Mouse (Mus musculus): ENCODE results near the gene Tmc7.

Tmc7 gene

DNA sequence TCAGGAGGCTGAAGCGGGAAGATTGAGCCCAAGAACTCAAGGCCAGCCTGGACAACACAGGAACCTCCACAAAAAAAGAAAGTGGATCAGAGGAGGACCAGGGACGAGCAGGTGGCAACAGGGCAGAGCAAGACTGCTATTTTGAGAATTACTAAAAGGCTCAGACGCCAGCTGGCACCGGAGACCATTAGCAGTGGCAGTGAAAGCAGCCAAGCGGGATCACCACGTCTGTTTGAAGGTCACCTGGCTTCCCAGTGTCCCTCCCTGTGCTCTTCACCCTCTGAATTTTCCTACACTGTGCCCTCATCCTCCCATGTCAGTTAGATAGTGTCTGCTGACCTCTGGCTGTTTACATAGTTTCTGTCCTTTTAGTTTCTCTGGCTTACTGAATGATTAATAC, 1.3 kb upstream of the Tmc7 start:
- DNase-seq (ENCODE audit: low spot score): no peak

DNA sequence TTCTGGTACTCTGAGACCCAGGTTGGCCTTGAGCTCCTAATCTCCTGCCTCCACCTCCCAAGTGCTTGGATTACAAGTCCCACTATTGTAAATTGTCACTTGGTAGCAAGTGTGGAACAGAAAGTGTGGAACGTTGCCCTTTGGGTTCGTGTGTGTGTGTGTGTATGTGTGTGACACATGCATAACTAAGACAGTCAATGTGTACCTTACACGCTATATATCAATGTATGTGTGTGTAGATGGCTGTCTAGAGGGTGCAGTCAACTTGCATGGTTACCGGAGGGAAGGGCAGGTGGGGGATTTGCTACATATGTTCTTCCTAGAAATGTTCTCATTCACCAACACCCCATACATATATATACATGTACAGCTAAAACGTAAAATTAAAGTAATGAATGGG, 390 bp upstream of the Tmc7 start:
- no peak for DNase-seq (ENCODE audit: low spot score)

DNA sequence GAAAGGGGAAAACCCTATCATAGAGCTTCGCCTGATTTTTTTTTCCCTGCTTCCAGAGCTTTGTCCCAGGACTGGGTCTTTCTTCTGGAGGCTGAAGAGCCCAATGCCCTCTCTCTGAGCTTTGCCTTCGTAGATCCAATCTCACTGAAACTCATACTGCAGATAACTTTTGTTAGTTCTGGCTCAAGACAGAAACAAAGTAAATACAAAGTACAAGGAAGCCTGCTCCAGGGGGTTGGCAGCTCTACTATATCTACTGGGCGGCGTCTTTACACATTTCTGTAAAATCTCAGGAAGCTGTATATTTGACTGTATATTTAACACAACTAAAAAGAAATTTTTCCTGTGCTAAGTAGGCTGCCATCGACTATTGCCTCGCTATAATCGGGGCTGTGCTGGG, 715 bp downstream of the Tmc7 start:
- DNase-seq (ENCODE audit: low spot score): no peak

DNA sequence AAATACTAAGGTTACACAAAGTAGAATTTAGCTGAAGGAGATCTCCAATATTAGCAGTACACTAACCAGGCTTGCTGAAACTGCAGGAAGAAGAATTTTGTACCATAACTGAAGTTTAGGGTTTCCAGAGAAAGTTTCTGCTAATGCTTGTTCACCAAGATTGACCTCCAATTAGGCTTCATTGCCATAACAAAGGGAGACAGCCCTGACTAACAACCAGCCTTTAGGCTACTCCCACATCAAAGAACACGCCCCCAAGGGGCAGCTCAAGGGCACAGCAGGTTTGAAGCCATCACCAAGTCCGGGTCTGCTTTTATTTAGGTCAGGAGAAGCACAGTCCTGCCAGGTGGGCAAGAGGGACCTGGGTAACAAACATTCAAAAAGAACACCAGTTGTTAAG, 4.6 kb downstream of the Tmc7 start:
- no peak for DNase-seq (ENCODE audit: low spot score)

DNA sequence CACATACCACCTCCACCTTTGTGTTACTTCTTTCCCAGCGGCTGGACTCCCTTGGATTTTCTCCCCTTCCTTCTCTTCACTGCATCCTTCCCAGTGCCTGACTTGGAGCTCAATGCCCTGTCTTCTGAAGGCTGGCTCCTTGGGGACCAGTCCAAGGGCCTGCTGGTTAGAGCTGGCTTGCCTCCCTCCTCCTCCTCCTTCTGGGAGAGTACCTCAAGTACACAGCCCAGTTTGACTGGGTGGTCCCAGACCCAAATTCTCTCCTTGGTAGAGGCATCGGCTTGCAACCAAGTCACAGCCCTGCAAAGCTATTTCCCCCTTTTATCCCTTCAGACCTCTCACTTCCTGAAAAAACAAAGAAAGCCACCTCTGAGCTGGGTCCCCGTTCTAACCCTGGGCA, 6.3 kb downstream of the Tmc7 start:
- DNase-seq (ENCODE audit: low spot score): no peak

DNA sequence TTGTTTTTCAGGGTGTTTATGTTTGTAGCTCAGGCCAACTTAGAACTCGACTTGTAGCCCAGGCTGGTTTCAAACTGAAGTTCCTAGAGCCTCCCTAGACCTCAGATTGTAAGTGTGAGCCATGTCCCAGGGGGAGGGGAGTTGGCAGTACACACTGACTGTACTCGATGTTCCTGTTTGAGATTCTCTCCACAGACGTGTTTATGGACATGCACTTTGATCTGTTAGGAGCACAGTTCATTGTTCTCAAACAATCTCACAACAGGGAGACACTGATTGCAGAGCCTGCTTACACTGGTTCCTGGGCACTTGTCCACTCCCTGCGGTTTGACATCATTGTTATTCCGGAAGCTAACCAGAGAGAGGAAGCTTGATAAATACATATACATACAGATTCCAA, 12.5 kb downstream of the Tmc7 start:
- no peak for DNase-seq (ENCODE audit: low spot score)

DNA sequence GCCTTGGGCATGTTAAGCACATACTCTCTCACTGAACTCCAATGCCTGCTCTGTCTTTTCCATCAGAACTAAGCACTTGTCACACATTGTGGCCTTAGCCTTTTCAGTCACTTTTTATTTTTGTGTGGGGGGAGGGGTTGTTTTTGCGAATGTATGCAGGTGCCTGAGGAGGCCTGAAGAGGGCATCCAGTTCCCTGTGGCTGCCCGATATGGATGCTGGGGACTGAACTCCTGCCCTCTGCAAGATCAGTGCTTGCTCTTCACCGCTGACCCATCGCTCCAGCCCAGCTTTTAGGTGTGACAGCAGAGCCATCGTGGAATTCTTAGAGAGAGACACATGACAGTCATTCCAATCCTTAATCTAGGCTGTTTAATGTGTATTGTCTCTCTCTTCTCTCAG, 13.2 kb downstream of the Tmc7 start:
- DNase-seq (ENCODE audit: low spot score): no peak

DNA sequence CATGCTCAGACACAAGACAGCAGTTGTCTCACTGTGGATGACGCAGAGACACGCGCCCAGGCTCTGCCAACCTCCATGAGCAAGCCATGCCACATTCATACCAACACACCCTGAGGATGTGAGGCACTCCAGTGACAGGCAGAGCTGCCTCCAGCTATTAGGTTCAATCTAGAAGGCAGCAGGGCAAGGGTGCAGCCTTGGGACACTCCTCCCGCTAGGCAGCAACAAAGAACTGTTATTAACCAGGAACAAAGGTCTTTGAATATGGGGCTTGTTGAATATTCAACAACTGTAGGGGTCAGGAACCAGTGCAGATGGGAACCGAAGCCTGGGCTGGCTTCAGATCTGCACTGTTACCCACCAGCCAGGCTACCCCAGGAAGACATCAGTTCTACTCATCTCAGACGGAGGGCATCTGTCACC, 15.4 kb downstream of the Tmc7 start:
- peak; percentile 56 for DNase-seq (ENCODE audit: low spot score)

DNA sequence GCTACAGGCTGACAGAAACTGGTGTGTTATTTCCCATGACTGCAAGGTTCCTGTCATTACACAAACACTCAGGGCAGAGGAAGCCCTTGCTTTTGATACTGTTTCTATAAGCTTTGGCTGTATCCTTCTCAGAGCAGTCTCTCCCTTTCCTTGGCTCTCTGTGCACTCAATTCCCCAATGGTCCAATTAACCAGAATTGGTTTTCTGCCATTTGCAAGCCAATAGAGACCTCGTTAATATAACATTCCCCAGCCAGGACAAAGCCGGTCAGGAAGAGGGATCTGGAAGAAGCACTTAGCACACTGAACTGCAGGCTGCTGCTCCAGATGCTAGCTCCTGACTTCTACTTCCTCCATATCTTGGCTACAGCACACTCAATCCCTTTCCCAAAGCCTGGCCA, 30.2 kb downstream of the Tmc7 start:
- no peak for DNase-seq (ENCODE audit: low spot score)

DNA sequence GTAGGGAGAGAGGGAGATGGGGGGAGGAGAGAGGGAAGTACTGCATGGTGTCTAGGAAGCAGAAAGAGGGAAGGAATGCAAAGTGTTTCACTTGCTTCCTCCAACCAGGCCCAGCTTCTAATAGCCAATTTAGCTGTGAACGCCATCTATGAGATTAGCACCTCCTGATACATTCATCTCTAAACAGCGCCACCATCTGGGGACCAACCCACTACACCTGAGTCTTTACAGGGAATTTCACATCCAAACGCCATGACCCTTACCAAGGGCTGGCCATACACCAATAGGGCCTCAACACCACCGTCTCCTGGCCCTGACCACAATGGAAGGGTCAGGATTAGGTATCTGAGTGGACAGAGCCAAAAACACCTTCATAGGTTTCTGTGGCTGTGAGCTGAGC, 30.7 kb downstream of the Tmc7 start:
- DNase-seq (ENCODE audit: low spot score): no peak

DNA sequence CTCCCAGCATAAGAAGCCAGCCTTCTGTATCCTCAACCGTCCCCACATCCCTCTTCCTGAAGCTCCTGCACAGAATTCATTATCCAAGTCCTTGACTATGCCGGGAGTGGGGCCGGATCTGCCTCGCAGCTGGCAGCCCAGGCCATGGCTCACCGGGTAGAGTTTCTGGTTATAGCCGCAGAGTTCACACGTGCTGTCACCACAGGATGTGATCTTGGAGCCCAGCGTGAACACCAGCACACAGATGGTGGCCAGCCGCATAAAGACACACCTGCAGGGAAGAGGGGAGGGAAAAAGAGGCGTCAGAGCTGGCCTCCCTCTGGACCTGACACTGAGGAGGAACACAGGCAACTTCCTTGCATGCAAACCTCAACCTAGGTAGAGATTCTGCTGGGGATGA, 37.1 kb downstream of the Tmc7 start:
- DNase-seq (ENCODE audit: low spot score): no peak

DNA sequence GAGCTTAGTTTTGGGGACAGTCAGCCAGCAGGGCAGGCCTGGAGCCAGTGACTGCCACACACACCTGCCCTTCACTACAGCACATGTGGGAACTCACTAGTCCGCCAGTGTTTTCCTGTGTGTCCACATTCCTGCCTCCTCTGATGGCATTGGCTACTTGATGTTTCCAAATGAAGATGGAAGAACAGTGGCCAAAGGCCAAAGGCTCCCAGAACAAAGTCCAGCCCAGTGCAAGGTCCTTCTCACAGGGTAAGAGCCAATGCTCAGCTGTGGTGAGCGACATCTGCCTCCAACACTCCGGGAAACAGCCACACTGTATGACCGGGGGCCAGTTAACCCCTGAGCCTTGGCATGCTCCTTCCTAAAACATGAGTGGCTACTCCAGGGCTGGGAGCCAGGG, 40.4 kb downstream of the Tmc7 start:
- DNase-seq (ENCODE audit: low spot score): no peak

DNA sequence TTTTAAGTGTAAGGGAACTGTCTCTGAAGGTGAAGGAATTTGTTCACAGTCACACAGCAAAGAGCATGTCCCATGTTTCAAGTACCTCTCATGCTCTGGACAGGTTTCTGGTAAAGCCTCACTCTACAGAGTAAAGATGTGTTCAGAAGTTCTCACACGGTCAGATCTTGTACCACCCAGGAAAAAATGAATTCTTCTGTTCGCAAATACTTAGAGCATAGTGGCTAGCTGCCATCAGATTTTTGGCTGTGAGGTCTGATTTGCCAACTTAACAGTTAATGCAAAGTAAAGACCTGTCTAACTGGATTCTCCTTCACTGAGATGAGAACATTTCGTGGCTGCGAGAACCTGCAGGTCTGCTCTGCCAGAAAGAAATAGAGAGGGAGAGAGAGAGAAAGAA, 49.5 kb downstream of the Tmc7 start:
- DNase-seq (ENCODE audit: low spot score): no peak

DNA sequence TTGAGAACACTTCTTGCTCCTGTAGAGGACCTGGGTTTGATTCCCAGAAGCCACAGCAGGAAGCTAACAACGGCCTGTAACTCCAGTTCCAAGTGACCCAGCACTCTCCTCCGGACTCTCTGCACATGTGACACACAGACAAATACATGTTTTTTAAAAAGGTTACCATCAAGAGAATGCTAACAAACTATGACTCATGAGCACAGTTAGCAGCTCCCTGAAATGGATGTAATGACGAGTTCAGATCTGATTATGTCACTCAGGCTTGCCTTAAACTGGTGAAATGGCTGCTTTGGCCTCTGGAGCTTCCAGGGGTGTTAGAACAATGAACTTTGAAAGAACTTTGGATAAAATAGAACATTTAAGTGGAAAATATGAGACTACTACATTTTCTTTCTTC, 50.2 kb downstream of the Tmc7 start:
- no peak for DNase-seq (ENCODE audit: low spot score)

DNA sequence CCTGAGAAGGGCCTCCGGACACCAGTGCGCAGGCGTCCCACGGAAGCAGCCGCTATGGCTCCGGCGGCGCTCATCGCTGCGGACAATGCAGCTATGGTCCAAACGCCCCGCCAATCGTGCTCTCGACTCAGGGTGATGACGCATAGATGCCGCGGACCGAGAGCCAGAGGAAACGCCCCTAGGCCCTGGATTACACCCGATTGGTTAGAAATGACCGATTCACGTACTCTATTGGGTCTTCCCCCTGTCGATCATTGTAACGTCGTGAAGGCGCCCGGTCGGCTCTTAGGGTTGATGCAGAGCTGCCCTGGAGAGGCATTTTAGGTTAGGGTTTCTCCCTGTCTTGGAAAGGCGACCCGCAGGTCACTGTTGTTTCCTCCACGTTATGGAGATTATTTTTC, 51.4 kb downstream of the Tmc7 start, which contains the start of gene Coq7:
Coq7 (minus strand) TSS at position 179 of the 401 bp plus-strand sequence.
- DNase-seq (ENCODE audit: low spot score): peak; percentile 100

DNA sequence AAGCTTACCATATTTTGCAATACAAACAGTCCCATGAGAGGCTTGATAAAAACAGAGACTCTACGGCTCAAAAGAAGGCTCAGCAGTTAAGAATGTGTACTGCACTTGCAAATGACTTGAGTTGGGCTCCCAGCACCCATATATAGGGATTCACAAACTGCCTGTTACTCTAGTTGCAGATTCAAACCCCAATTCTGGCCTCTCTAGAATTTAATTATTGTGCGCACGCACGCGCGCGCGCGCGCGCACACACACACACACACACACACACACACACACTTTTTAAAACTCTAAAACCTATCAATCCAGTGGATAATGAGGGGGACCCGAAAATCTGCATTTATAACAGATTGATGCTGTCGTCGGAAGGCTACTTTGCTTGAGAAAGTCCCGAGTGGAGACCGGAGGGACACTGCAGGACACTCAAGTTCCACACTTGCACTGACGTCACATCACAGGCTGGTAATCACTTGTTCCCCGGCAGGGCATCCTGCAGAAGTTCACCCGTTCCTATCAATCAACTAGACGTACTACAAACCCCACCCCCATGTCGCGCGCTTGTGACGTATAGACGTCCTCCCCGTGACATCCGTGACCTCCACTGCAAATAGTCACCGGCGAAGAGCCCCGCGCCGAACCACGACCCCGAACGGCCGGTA, 51.9 kb downstream of the Tmc7 start:
- peak; percentile 98 for DNase-seq (ENCODE audit: low spot score)

DNA sequence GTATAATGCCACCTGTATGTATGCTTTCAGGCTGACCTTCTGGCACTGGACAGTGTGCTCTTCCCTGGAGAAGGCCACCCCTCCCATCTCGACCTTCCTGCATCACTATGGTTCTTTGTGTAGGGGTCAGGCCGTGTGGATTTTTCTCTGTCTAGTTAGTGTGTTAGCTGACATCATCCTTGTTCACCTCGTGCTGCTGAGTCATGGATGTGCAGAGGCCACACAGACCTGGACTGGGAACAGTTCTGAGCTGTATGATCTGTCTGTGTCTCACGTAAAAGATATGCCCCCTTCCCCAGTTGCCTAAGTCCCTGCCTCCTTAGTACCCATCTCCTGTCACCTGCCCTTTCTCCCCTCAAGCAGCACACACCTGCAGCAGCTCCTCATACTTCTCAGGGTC, 57.6 kb downstream of the Tmc7 start:
- no peak for DNase-seq (ENCODE audit: low spot score)

DNA sequence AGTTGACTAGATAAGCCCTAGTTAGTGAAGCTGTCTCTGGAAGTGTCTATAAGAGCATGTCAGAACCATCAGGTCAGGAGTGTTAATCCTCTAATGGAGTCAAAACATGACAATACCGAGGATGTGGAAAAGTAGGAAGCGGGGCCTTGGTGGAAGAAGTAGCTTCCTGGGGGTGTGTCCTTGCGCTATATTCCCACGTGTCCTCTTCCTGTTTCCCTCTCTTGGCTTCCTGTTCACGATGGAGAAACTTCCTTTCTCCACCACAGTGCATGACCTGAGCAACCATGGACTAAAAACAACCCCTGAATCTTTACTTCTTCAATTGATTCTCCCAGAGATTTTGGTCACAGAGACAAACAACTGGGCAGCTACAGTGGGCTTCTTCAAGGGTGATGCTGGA, 62.5 kb downstream of the Tmc7 start:
- no peak for DNase-seq (ENCODE audit: low spot score)

DNA sequence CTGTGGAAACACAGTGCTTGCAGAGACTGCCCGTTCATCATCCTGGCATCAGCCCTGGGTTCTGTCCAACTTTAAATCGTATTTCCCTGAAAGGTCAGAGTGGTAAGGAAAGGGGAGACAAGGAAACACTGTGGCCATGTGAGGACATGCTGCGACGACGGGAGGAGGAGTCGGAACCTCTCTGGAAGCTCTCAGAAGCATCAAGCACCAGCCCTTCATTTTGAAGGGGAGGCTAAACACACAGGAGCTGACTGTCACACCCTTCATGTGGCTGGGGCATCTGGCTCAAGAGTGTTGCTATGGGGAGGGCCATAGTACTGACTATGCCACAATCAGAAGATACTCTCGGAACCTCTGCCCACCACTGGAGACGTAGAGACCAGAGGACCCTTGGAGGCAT, 64.9 kb downstream of the Tmc7 start:
- no peak for DNase-seq (ENCODE audit: low spot score)

DNA sequence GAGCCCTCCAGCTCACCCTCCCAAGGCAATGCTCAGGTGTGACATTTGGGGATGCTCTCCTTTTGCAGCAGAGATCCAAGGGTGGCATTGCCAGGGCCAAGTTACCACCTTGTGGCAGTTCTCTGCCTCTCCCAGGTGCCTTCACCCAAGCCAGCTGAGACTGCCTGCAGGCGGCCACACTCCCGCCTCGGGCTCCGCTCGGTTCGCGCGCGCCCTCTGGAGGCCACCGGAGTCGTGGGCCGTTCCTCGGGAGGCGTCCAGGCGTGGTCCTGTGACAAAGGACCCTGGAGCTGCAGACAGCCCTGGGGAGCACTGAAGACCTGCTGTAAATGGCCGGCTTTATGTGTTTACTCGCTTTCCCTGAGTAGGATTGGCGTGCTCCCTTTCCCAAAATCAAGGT, 65.8 kb downstream of the Tmc7 start:
- DNase-seq (ENCODE audit: low spot score): peak; percentile 83

DNA sequence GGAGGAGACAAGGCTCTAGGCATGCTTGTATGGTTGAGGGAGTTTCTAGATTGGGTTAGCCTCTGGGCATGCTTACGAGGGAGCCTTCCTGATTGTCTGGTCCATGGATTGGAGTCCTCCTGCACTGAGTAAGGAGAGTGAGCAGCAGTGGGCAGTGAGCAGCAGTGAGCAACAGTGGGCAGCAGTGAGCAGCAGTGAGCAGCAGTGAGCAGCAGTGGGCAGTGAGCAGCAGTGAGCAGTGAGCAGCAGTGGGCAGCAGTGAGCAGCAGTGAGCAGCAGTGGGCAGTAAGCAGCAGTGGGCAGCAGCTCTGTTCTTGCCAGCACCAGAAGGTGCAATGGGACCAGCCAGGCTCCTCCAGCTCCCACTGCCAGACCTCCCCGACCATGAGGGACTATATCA, 66.7 kb downstream of the Tmc7 start:
- DNase-seq (ENCODE audit: low spot score): peak; percentile 39

DNA sequence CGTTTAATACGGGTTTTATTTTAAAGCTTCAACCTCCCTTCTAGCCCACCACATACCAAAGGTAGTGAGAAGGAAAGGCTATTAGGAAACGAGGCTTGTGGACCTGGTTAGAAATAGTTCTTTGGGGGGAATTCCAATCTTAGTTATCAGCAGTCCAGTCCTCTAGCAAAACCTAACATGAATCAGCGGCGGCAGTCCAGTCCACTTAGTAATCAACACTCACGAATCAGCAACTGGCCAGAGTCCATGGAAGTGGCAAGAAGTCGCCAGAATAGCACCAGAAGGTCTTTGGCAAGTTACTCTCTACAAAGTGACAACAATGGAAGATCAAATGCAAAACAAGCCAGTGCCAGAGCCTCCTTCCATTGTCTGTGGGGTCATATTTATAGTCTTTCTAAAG, 76.0 kb downstream of the Tmc7 start:
- no peak for DNase-seq (ENCODE audit: low spot score)

DNA sequence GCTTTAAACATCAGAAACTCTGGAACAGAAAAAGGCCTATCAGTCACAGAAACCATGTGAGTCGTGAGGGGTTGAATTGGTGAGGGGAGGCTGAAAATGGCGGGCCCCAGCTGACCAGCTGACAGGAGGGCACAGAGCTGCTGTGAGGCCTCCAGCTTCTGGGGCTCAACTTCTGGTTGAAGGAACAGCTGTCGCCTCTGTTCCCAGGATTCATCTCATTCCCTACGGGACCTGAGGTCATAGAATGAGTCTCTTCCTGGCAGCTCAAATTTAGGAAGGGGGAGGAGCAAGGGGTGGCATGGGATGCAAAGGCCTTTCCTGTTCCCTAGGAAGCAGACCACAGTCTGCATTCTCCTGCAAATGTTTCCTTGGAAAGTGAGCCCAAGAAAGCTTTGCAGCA, 80.7 kb downstream of the Tmc7 start:
- DNase-seq (ENCODE audit: low spot score): no peak

DNA sequence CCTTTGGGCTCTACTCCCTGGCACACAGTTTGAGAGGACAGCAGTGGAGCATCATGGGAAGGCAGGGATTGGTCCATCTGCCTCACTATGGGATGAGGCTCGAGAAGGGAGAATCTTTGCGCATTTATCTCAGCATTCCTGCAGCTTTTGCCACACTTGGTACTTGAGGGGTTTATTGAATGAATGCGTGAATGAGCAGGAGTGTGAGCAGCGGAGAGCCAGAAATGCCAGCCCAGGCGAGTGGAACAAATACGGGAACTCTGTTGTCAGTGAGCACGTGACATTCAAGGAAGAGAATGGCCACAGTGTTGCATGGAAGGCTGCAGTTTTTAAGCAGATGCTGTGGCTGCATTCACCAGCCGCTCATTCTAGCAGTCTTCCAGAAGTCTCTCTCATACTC, 82.2 kb downstream of the Tmc7 start:
- no peak for DNase-seq (ENCODE audit: low spot score)

Data from embryo, embryonic 10.5 days (tissue).